Mouse (Mus musculus) intestine, embryonic 16.5 days (tissue): ENCODE results near the gene Fbxl13. TPM values are rescaled to one million over a fixed set of nuclear protein-coding genes. Genes with fewer than 3 reads are reported as not detected.

Experiments used
- polyA plus RNA-seq: library from polyadenylated mRNA; unstranded; fragments of >200 nt; fragmentation: Nextera tagmentation; extraction: Ambion mirVana; gene quantifications from 2 replicates; pipeline ENCODE4 v1.2.1, GENCODE M21; 2015

Fbxl13 gene
- polyA plus RNA-seq, 1 experiment from 2014 or later = 0.09 TPM

Other genes with a start within 250 kb of the Fbxl13 start
- gene Ccdc146, start 221.0 kb downstream of the Fbxl13 start, polyA plus RNA-seq = 0.13 and 0.36 TPM in 2 replicates
- gene Fam185a, start 220.7 kb downstream of the Fbxl13 start, polyA plus RNA-seq = 8.9 and 9.1 TPM in 2 replicates
- gene Lrrc17, start 102.1 kb downstream of the Fbxl13 start, polyA plus RNA-seq = 34.1 and 38.0 TPM in 2 replicates
- 28.9 and 31.2 TPM in 2 replicates for gene Armc10, start 179 bp upstream of the Fbxl13 start, polyA plus RNA-seq
- gene Napepld, start 55.8 kb upstream of the Fbxl13 start, polyA plus RNA-seq = 2.6 and 3.1 TPM in 2 replicates
- gene Pmpcb, start 91.5 kb upstream of the Fbxl13 start, polyA plus RNA-seq = 82.3 and 85.4 TPM in 2 replicates
- gene Dnajc2, start 139.6 kb upstream of the Fbxl13 start, polyA plus RNA-seq = 55.0 and 63.2 TPM in 2 replicates
- gene Psmc2, start 139.6 kb upstream of the Fbxl13 start, polyA plus RNA-seq = 156 and 170 TPM in 2 replicates
- 0.12 and 0.13 TPM in 2 replicates for gene Slc26a5, start 220.0 kb upstream of the Fbxl13 start, polyA plus RNA-seq